In genomic region chr2:180683524-180683923, GRCm38 (mm10) we compare ENCODE assay signal across 25 mouse cellular contexts. TPM values are rescaled to one million over a fixed set of nuclear protein-coding genes. Genes with fewer than 3 reads are reported as not detected.
DNase-seq lines count a peak whose midpoint lies in the region; ATAC-seq lines count a peak whose summit lies in the region.
"Had no signal": no experiment of that assay in that cellular context is flagged by ENCODE, and none has a peak within 500 bp of the region (broad histone marks: within the 10 kb centered on the region; RNA-seq: fewer than 3 reads in every experiment).

No protein-coding gene starts in this region.

- peak overlapping the region; percentile 37 for H3K27ac ChIP-seq in liver, embryonic 12.5 days
- H3K27ac ChIP-seq in liver, embryonic 16.5 days (ENCODE audit: low read length) = peak overlapping the region; percentile 67
- H3K27ac ChIP-seq: embryonic facial prominence, embryonic 15.5 days; forebrain, embryonic 12.5 days; heart, adult 2 months; hindbrain, embryonic 12.5 days had no signal

- H3K27me3 ChIP-seq in liver, embryonic 12.5 days (replicated peaks) = no peaks in the 10 kb centered on the region
- no peaks in the 10 kb centered on the region for H3K27me3 ChIP-seq in liver, embryonic 16.5 days (ENCODE audit: control insufficient read depth, insufficient read depth, low read depth, low read length)
- H3K27me3 ChIP-seq: embryonic facial prominence, embryonic 15.5 days; forebrain, embryonic 12.5 days; heart, embryonic 12.5 days; hindbrain, embryonic 12.5 days had no signal

- peak; percentile 85 for ATAC-seq in liver, embryonic 12.5 days
- ATAC-seq in liver, embryonic 16.5 days (ENCODE audit: low read depth) = peak; percentile 85
- ATAC-seq: CD4-positive, CD25-positive, alpha-beta regulatory T cell, adult 4 months; forebrain, embryonic 16.5 days; hindbrain, embryonic 16.5 days had no signal

- DNase-seq in heart, adult 11 months = peak; percentile 79
- no peak for DNase-seq in heart, adult 8-10 months (ENCODE audit: low spot score)
- no peak for DNase-seq in left cerebral cortex, postnatal 4 days
- DNase-seq in lung, postnatal 10 days = no peak
- no peak for DNase-seq in kidney, adult 8-10 months
- DNase-seq in embryo, embryonic 9.5 days (ENCODE audit: extremely low spot score) = no peak
- DNase-seq: adrenal gland, adult 8-10 months; B cell, adult 2 months; cerebellum, adult 18-20 months; cerebellum, postnatal 10 days; gastrocnemius, postnatal 10 days; heart, adult 2 months; heart, postnatal 36 days had no signal

- no peak overlapping the region for H3K4me3 ChIP-seq in liver, embryonic 12.5 days
- H3K4me3 ChIP-seq in liver, embryonic 16.5 days (ENCODE audit: low read depth, low read length) = no peak overlapping the region
- H3K4me3 ChIP-seq: embryonic facial prominence, embryonic 15.5 days; forebrain, embryonic 12.5 days; heart, adult 2 months; heart, embryonic 12.5 days; hindbrain, embryonic 12.5 days had no signal

- peaks cover 90% of the 10 kb centered on the region for H3K36me3 ChIP-seq in liver, embryonic 12.5 days
- peaks cover 73% of the 10 kb centered on the region for H3K36me3 ChIP-seq in liver, embryonic 16.5 days (ENCODE audit: control insufficient read depth, insufficient read depth)

- peaks cover 38% of the 10 kb centered on the region for H3K4me1 ChIP-seq in liver, embryonic 12.5 days
- H3K4me1 ChIP-seq in liver, embryonic 16.5 days (ENCODE audit: control insufficient read depth, low read depth, low read length) = peaks cover 15% of the 10 kb centered on the region
- H3K4me1 ChIP-seq: embryonic facial prominence, embryonic 15.5 days; forebrain, embryonic 12.5 days; heart, embryonic 12.5 days; hindbrain, embryonic 12.5 days had no signal

- intact Hi-C loops in left cerebral cortex, postnatal 4 days (cut with DNase I) = no loop called here

- peak overlapping the region; percentile 32 for H3K4me2 ChIP-seq in liver, embryonic 12.5 days
- no peak overlapping the region for H3K4me2 ChIP-seq in liver, embryonic 16.5 days (ENCODE audit: low read depth, low read length)
- H3K4me2 ChIP-seq: embryonic facial prominence, embryonic 15.5 days; forebrain, embryonic 12.5 days; heart, embryonic 12.5 days; hindbrain, embryonic 12.5 days had no signal

- peak overlapping the region; percentile 25; the same call in 1 of the 2 replicates for H3K9ac ChIP-seq in liver, embryonic 12.5 days
- H3K9ac ChIP-seq in liver, embryonic 16.5 days (ENCODE audit: low read depth, low read length) = peak overlapping the region; percentile 9; the same call in 1 of the 2 replicates
- H3K9ac ChIP-seq: embryonic facial prominence, embryonic 15.5 days; forebrain, embryonic 12.5 days; heart, embryonic 12.5 days; hindbrain, embryonic 12.5 days had no signal

- H3K9me3 ChIP-seq in liver, embryonic 12.5 days (replicated peaks) = no peaks in the 10 kb centered on the region
- no peaks in the 10 kb centered on the region for H3K9me3 ChIP-seq in liver, embryonic 16.5 days (replicated peaks; ENCODE audit: control insufficient read depth, low read length)
- H3K9me3 ChIP-seq: embryonic facial prominence, embryonic 15.5 days; forebrain, embryonic 12.5 days; G1E; heart, embryonic 12.5 days; hindbrain, embryonic 12.5 days had no signal

- 75% methylated on average over 2 of the region's 2 CpGs for WGBS in liver, embryonic 12.5 days (ENCODE audit: insufficient replicate concordance)
- 44% methylated on average over 2 of the region's 2 CpGs for WGBS in liver, embryonic 16.5 days (ENCODE audit: insufficient replicate concordance)

RNA-seq across cellular contexts. Expression of gene Dido1, which starts 26.3 kb away (rescaled TPM):
- 10 to 100 TPM; 25.2 to 35.9 (median 31.1) TPM for total RNA-seq in heart, adult 8-10 months (2022)
- polyA plus RNA-seq in liver, embryonic 12.5 days (2016; fragmentation: Nextera tagmentation; extraction: Ambion mirVana) = 20.6 and 21.5 TPM in 2 replicates
- 12.6 and 12.9 TPM in 2 replicates for polyA plus RNA-seq in liver, embryonic 16.5 days (2015; fragmentation: Nextera tagmentation; extraction: Ambion mirVana)
- total RNA-seq in left cerebral cortex, postnatal 4 days (2021) = 10 to 100 TPM; 60.8 to 61.4 TPM

RNA-seq across cellular contexts. Expression of gene Gid8, which starts 26.4 kb away (rescaled TPM):
- total RNA-seq in heart, adult 8-10 months (2022) = 10 to 100 TPM; 57.6 to 66.1 (median 59.5) TPM
- polyA plus RNA-seq in liver, embryonic 12.5 days (2016; fragmentation: Nextera tagmentation; extraction: Ambion mirVana) = 102 and 111 TPM in 2 replicates
- polyA plus RNA-seq in liver, embryonic 16.5 days (2015; fragmentation: Nextera tagmentation; extraction: Ambion mirVana) = 101 and 112 TPM in 2 replicates
- 10 to 100 TPM; 66.3 to 67.5 TPM for total RNA-seq in left cerebral cortex, postnatal 4 days (2021)

RNA-seq across cellular contexts. Expression of gene Tcfl5, which starts 41.0 kb away (rescaled TPM):
- not detected for total RNA-seq in heart, adult 8-10 months (2022)
- 0.08 and 0.26 TPM in 2 replicates for polyA plus RNA-seq in liver, embryonic 12.5 days (2016; fragmentation: Nextera tagmentation; extraction: Ambion mirVana)
- polyA plus RNA-seq in liver, embryonic 16.5 days (2015; fragmentation: Nextera tagmentation; extraction: Ambion mirVana) = 0.07 TPM in 1 of 2 replicates, not detected in the other
- total RNA-seq in left cerebral cortex, postnatal 4 days (2021) = 1 to 10 TPM; 2.7 to 3.7 TPM
- total RNA-seq: adrenal gland, adult 8-10 months; heart, adult 2 months had no signal
- polyA plus RNA-seq: G1E; heart, embryonic 16.5 days had no signal

RNA-seq across cellular contexts. Expression of gene Slc17a9, which starts 41.5 kb away (rescaled TPM):
- total RNA-seq in heart, adult 8-10 months (2022) = under 1 TPM; 0.30 to 0.75 (median 0.40) TPM
- 4.3 and 4.9 TPM in 2 replicates for polyA plus RNA-seq in liver, embryonic 12.5 days (2016; fragmentation: Nextera tagmentation; extraction: Ambion mirVana)
- polyA plus RNA-seq in liver, embryonic 16.5 days (2015; fragmentation: Nextera tagmentation; extraction: Ambion mirVana) = 10.4 and 10.8 TPM in 2 replicates
- total RNA-seq in left cerebral cortex, postnatal 4 days (2021) = under 1 TPM; 0.44 to 0.50 TPM
- polyA plus RNA-seq: embryonic facial prominence, embryonic 11.5 days had no signal
